Mouse (Mus musculus) CH12.LX (cell line): ENCODE results near the gene Zfhx3.

ENCODE experiments used
- CHD1 ChIP-seq: IDR thresholded peaks from 2 replicates; pipeline ENCODE4 v1.6.1; 2012; ENCODE audit warnings: low read depth, low read length, improper control_type of control experiment, inconsistent platforms
- CHD2 ChIP-seq: IDR thresholded peaks from 2 replicates; pipeline ENCODE4 v1.6.1; 2011; ENCODE audit warnings: low read length, improper control_type of control experiment
- ELF1 ChIP-seq: IDR thresholded peaks from 2 replicates; pipeline ENCODE4 v1.6.1; 2014; ENCODE audit warnings: low read depth, mild to moderate bottlenecking, inconsistent platforms, low read length, improper control_type of control experiment
- JUND ChIP-seq: conservative IDR thresholded peaks from 2 replicates; pipeline ENCODE4 v1.6.1; 2011; ENCODE audit warnings: low read depth, low read length, improper control_type of control experiment
- MAFK ChIP-seq: IDR thresholded peaks from 2 replicates; pipeline ENCODE4 v1.6.1; 2011; ENCODE audit warnings: low read length, improper control_type of control experiment; ENCODE audit not compliant: insufficient replicate concordance
- MAX ChIP-seq: IDR thresholded peaks from 2 replicates; pipeline ENCODE4 v1.6.1; 2011; ENCODE audit warnings: low read length, improper control_type of control experiment
- POLR2A ChIP-seq: IDR thresholded peaks from 2 replicates; pipeline ENCODE4 v1.6.1; 2011; ENCODE audit warnings: low read depth, mild to moderate bottlenecking, improper control_type of control experiment, low read length
- SIN3A ChIP-seq: IDR thresholded peaks from 2 replicates; pipeline ENCODE4 v1.6.1; 2012; ENCODE audit warnings: low read length, improper control_type of control experiment, inconsistent platforms
- TCF12 ChIP-seq: IDR thresholded peaks from 2 replicates; pipeline ENCODE4 v1.6.1; 2014; ENCODE audit warnings: low read depth, mild to moderate bottlenecking, inconsistent platforms, low read length, improper control_type of control experiment
- ZC3H11A ChIP-seq: IDR thresholded peaks from 2 replicates; pipeline ENCODE4 v1.6.1; 2012; ENCODE audit warnings: low read depth, mild to moderate bottlenecking, inconsistent platforms, low read length, improper control_type of control experiment
- ZKSCAN1 ChIP-seq: IDR thresholded peaks from 2 replicates; pipeline ENCODE4 v1.6.1; 2012; ENCODE audit warnings: low read depth, inconsistent platforms, low read length, improper control_type of control experiment, borderline replicate concordance

DNA sequence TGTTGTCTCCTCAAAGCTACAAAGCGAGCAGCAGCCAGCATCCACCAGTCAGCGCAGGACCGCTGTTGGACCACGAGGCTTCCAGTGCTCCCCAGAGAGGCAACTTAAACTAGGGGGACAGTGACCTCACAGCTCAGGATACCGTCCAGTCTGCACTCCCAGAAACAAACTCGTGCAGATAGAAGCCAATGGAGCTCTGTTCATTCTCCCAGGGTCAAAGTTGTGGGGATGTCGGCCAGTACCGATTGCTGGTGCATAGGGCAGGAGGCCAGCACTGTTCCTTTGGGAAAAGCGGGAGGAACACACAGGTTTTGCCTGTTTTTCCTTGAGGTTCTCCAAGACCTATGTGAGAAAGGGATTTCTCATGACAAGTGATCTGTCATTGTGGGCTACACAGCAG is 982.1 kb downstream of the Zfhx3 start:
- TF ChIP-seq JUND: no peak
- TF ChIP-seq SIN3A: no peak
- TF ChIP-seq ELF1: no peak
- TF ChIP-seq MAX: no peak
- no peak for TF ChIP-seq TCF12
- no peak for TF ChIP-seq CHD2
- TF ChIP-seq MAFK: no peak
- TF ChIP-seq POLR2A: no peak
- no peak for TF ChIP-seq ZKSCAN1
- no peak for TF ChIP-seq CHD1
- no peak for TF ChIP-seq ZC3H11A
